In the genomic region with DNA sequence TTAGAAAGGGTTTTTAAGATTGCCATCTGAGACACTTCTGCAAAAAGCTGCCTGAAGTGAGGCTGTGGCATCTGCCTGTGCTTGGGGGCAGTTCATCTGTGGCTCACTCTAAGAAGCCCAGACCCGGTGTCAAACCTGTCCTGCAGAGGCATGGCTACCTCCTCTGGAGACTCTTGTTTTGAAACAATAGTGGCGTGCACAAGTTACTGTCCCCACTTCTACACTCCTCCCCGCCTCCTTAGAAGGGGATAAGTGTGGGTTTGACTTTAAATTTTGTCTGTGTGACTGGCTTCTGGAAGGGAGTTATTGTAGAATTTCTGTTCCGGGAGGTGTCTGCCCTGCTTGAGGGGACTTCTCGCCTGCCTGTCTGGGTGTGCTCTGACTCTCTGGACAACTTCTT, we compare ENCODE assay signal across 14 mouse cellular contexts.
DNase-seq lines count a peak whose midpoint lies in the region; ATAC-seq lines count a peak whose summit lies in the region.
"Had no signal": no experiment of that assay in that cellular context is flagged by ENCODE, and none has a peak within 500 bp of the region (broad histone marks: within the 10 kb centered on the region; RNA-seq: fewer than 3 reads in every experiment).

No protein-coding gene starts in this region.

- no peak overlapping the region for H3K27ac ChIP-seq in embryonic facial prominence, embryonic 11.5 days (replicated peaks; ENCODE audit: low read depth, low read length)
- no peak overlapping the region for H3K27ac ChIP-seq in embryonic facial prominence, embryonic 10.5 days (replicated peaks)
- peak overlapping the region; percentile 78; the same call in 1 of the 2 replicates for H3K27ac ChIP-seq in forebrain, embryonic 11.5 days (ENCODE audit: low read depth, low read length)
- peak overlapping the region; percentile 99 for H3K27ac ChIP-seq in hindbrain, embryonic 15.5 days (replicated peaks)
- no peak overlapping the region for H3K27ac ChIP-seq in neural tube, embryonic 12.5 days
- H3K27ac ChIP-seq: embryonic facial prominence, embryonic 15.5 days; gastrocnemius, adult 2 months had no signal

- peaks cover 23% of the 10 kb centered on the region for H3K27me3 ChIP-seq in embryonic facial prominence, embryonic 11.5 days (ENCODE audit: control insufficient read depth, insufficient read depth, low read length)
- H3K27me3 ChIP-seq in embryonic facial prominence, embryonic 10.5 days (replicated peaks; ENCODE audit: low read depth, poor library complexity, severe bottlenecking): peaks cover 74% of the 10 kb centered on the region
- H3K27me3 ChIP-seq in forebrain, embryonic 11.5 days (ENCODE audit: control insufficient read depth, insufficient read depth, low read length): 0 out of 2 replicates have a peak, but pooled peaks cover 2% of the 10 kb centered on the region
- H3K27me3 ChIP-seq in hindbrain, embryonic 15.5 days: no peaks in the 10 kb centered on the region
- H3K27me3 ChIP-seq in neural tube, embryonic 12.5 days (replicated peaks): no peaks in the 10 kb centered on the region

- no peaks in the 10 kb centered on the region for H3K36me3 ChIP-seq in embryonic facial prominence, embryonic 11.5 days (replicated peaks; ENCODE audit: control insufficient read depth, insufficient read depth, low read depth, low read length)
- no peaks in the 10 kb centered on the region for H3K36me3 ChIP-seq in embryonic facial prominence, embryonic 10.5 days (replicated peaks)
- H3K36me3 ChIP-seq in forebrain, embryonic 11.5 days (ENCODE audit: control insufficient read depth, insufficient read depth, low read length): no peaks in the 10 kb centered on the region
- no peaks in the 10 kb centered on the region for H3K36me3 ChIP-seq in hindbrain, embryonic 15.5 days
- no peaks in the 10 kb centered on the region for H3K36me3 ChIP-seq in neural tube, embryonic 12.5 days
- H3K36me3 ChIP-seq: embryonic facial prominence, embryonic 15.5 days; heart, embryonic 12.5 days had no signal

- WGBS in embryonic facial prominence, embryonic 11.5 days: 7% methylated on average over 5 of the region's 5 CpGs
- 5% methylated on average over 5 of the region's 5 CpGs for WGBS in embryonic facial prominence, embryonic 10.5 days
- 20% methylated on average over 5 of the region's 5 CpGs for WGBS in forebrain, embryonic 11.5 days
- WGBS in hindbrain, embryonic 15.5 days: 22% methylated on average over 5 of the region's 5 CpGs
- WGBS in neural tube, embryonic 12.5 days: 11% methylated on average over 5 of the region's 5 CpGs

- no peak for ATAC-seq in embryonic facial prominence, embryonic 11.5 days (replicated peaks; ENCODE audit: insufficient number of reproducible peaks, low FRiP score, low TSS enrichment, low read depth)
- no peak for ATAC-seq in forebrain, embryonic 11.5 days (replicated peaks; ENCODE audit: low FRiP score)
- no peak for ATAC-seq in hindbrain, embryonic 15.5 days (ENCODE audit: low FRiP score, low read depth)
- no peak for ATAC-seq in neural tube, embryonic 12.5 days (ENCODE audit: low FRiP score, low read depth)
- ATAC-seq in erythroid progenitor cell, adult 5-6 weeks (replicated peaks; ENCODE audit: low FRiP score, poor library complexity, severe bottlenecking): no peak

- peak; percentile 1 for DNase-seq in embryonic facial prominence, embryonic 11.5 days (ENCODE audit: low spot score)
- no peak for DNase-seq in embryonic facial prominence, embryonic 10.5 days (ENCODE audit: low spot score)
- DNase-seq in forebrain, embryonic 11.5 days (ENCODE audit: low spot score): no peak
- DNase-seq in layer of hippocampus, postnatal 25 days (ENCODE audit: extremely low spot score in 1 of 2, low spot score in 1 of 2): no peak
- no peak for DNase-seq in B cell, adult 2 months
- DNase-seq: gastrocnemius, adult 2 months; kidney, postnatal 10 days; lung, postnatal 14 days; thymus, adult 2 months had no signal

- H3K9ac ChIP-seq in embryonic facial prominence, embryonic 11.5 days (replicated peaks; ENCODE audit: low read length): no peak overlapping the region
- H3K9ac ChIP-seq in forebrain, embryonic 11.5 days (ENCODE audit: low read length): peak overlapping the region; percentile 27; the same call in 1 of the 2 replicates
- H3K9ac ChIP-seq in hindbrain, embryonic 15.5 days: no peak overlapping the region
- H3K9ac ChIP-seq in neural tube, embryonic 12.5 days: no peak overlapping the region
- H3K9ac ChIP-seq: embryonic facial prominence, embryonic 15.5 days; heart, embryonic 12.5 days had no signal

- H3K9me3 ChIP-seq in embryonic facial prominence, embryonic 11.5 days (replicated peaks; ENCODE audit: control insufficient read depth, low read length): no peaks in the 10 kb centered on the region
- no peaks in the 10 kb centered on the region for H3K9me3 ChIP-seq in embryonic facial prominence, embryonic 10.5 days
- no peaks in the 10 kb centered on the region for H3K9me3 ChIP-seq in forebrain, embryonic 11.5 days (ENCODE audit: control insufficient read depth, low read length)
- H3K9me3 ChIP-seq in hindbrain, embryonic 15.5 days: no peaks in the 10 kb centered on the region
- no peaks in the 10 kb centered on the region for H3K9me3 ChIP-seq in neural tube, embryonic 12.5 days
- H3K9me3 ChIP-seq: embryonic facial prominence, embryonic 15.5 days; heart, embryonic 12.5 days had no signal

- H3K4me3 ChIP-seq in embryonic facial prominence, embryonic 11.5 days (ENCODE audit: low read depth, low read length): no peak overlapping the region
- no peak overlapping the region for H3K4me3 ChIP-seq in embryonic facial prominence, embryonic 10.5 days
- no peak overlapping the region for H3K4me3 ChIP-seq in forebrain, embryonic 11.5 days (ENCODE audit: low read depth, low read length)
- H3K4me3 ChIP-seq in hindbrain, embryonic 15.5 days: no peak overlapping the region
- H3K4me3 ChIP-seq in neural tube, embryonic 12.5 days: no peak overlapping the region
- H3K4me3 ChIP-seq: embryonic facial prominence, embryonic 15.5 days; gastrocnemius, adult 2 months; heart, embryonic 12.5 days had no signal

- H3K4me1 ChIP-seq in embryonic facial prominence, embryonic 11.5 days (ENCODE audit: control insufficient read depth, insufficient read depth, low read length): no peaks in the 10 kb centered on the region; the same call in none of the 2 replicates
- H3K4me1 ChIP-seq in embryonic facial prominence, embryonic 10.5 days: peaks cover 23% of the 10 kb centered on the region
- H3K4me1 ChIP-seq in forebrain, embryonic 11.5 days (replicated peaks; ENCODE audit: control insufficient read depth, insufficient read depth, low read length): peaks cover 21% of the 10 kb centered on the region
- H3K4me1 ChIP-seq in hindbrain, embryonic 15.5 days (replicated peaks): peaks cover 36% of the 10 kb centered on the region
- peaks cover 21% of the 10 kb centered on the region for H3K4me1 ChIP-seq in neural tube, embryonic 12.5 days
- H3K4me1 ChIP-seq: heart, embryonic 12.5 days had no signal

- no peak overlapping the region for H3K4me2 ChIP-seq in embryonic facial prominence, embryonic 11.5 days (ENCODE audit: low read depth, low read length)
- no peak overlapping the region for H3K4me2 ChIP-seq in forebrain, embryonic 11.5 days (ENCODE audit: low read depth, low read length, severe bottlenecking)
- peak overlapping the region; percentile 91; the same call in 1 of the 2 replicates for H3K4me2 ChIP-seq in hindbrain, embryonic 15.5 days
- H3K4me2 ChIP-seq in neural tube, embryonic 12.5 days (replicated peaks): peak overlapping the region; percentile 60; the same call in 1 of the 2 replicates
- H3K4me2 ChIP-seq: embryonic facial prominence, embryonic 15.5 days; heart, embryonic 12.5 days had no signal

Comparison
In these comparisons a context has a peak if more than half of its experiments do, and no peak if none do; other contexts are left out.
1. H3K27ac ChIP-seq: peak in forebrain, embryonic 11.5 days (single experiment) and hindbrain, embryonic 15.5 days (single experiment); none in embryonic facial prominence, embryonic 11.5 days (single experiment), embryonic facial prominence, embryonic 10.5 days (single experiment) and neural tube, embryonic 12.5 days (single experiment).
2. H3K4me2 ChIP-seq: peak in hindbrain, embryonic 15.5 days (single experiment) and neural tube, embryonic 12.5 days (single experiment); none in embryonic facial prominence, embryonic 11.5 days (single experiment) and forebrain, embryonic 11.5 days (single experiment).